Mouse (Mus musculus): Measurements from ENCODE around the gene Igfbp4. TPM values are rescaled to one million over a fixed set of nuclear protein-coding genes. Genes with fewer than 3 reads are reported as not detected.

The Igfbp4 gene
- polyA plus RNA-seq, 1 experiment from 2014 or later = 168 TPM

GRCm38 (mm10) chr11:99063406-99064131, 22.5 kb downstream of the Igfbp4 start:
- Histone ChIP-seq H3K27ac (peak overlapping the region; percentile 44), H3K36me3 (no peaks in the 10 kb centered on the region), H3K4me2 (no peak overlapping the region), H3K27me3 (no peaks in the 10 kb centered on the region), H3K9me3 (replicated peaks) (no peaks in the 10 kb centered on the region), H3K9ac (no peak overlapping the region), H3K4me1 (replicated peaks) (peaks cover 18% of the 10 kb centered on the region), H3K4me3 (replicated peaks) (no peak overlapping the region)
- WGBS (ENCODE audit: insufficient replicate concordance) = 38% methylated on average over 8 of the region's 8 CpGs
- DNase-seq (no peak), ATAC-seq (ENCODE audit: low read depth) (no peak)

GRCm38 (mm10) chr11:99065353-99065752, 24.3 kb downstream of the Igfbp4 start:
- H3K4me2 ChIP-seq = no peak overlapping the region
- no peaks in the 10 kb centered on the region for H3K9me3 ChIP-seq (replicated peaks)
- H3K4me3 ChIP-seq (replicated peaks) = no peak overlapping the region
- DNase-seq (no peak), ATAC-seq (ENCODE audit: low read depth) (no peak)
- no peak overlapping the region for H3K27ac ChIP-seq
- 53% methylated on average over 3 of the region's 3 CpGs for WGBS (ENCODE audit: insufficient replicate concordance)
- no peaks in the 10 kb centered on the region for H3K27me3 ChIP-seq
- no peak overlapping the region for H3K9ac ChIP-seq
- H3K4me1 ChIP-seq (replicated peaks) = peaks cover 18% of the 10 kb centered on the region
- H3K36me3 ChIP-seq = no peaks in the 10 kb centered on the region

- Histone ChIP-seq H3K4me3 (replicated peaks) (no peak overlapping the region), H3K4me1 (replicated peaks) (peaks cover 18% of the 10 kb centered on the region), H3K27me3 (no peaks in the 10 kb centered on the region), H3K9ac (no peak overlapping the region), H3K4me2 (no peak overlapping the region), H3K9me3 (replicated peaks) (no peaks in the 10 kb centered on the region), H3K27ac (no peak overlapping the region), H3K36me3 (no peaks in the 10 kb centered on the region)
- 5% methylated on average over 2 of the region's 2 CpGs for WGBS (ENCODE audit: insufficient replicate concordance)
- peak; percentile 15 for DNase-seq
- ATAC-seq (ENCODE audit: low read depth) = peak; percentile 22; the same call in 1 of the 2 replicates
Measured at GRCm38 (mm10) chr11:99065979-99066378, 24.9 kb downstream of the Igfbp4 start.

- no peaks in the 10 kb centered on the region for H3K36me3 ChIP-seq
- peaks cover 18% of the 10 kb centered on the region for H3K4me1 ChIP-seq (replicated peaks)
- no peak overlapping the region for H3K27ac ChIP-seq
- ATAC-seq (ENCODE audit: low read depth) = no peak
- no peak overlapping the region for H3K9ac ChIP-seq
- DNase-seq = no peak
- no peak overlapping the region for H3K4me2 ChIP-seq
- 64% methylated on average over 8 of the region's 8 CpGs for WGBS (ENCODE audit: insufficient replicate concordance)
- H3K27me3 ChIP-seq = no peaks in the 10 kb centered on the region
- H3K4me3 ChIP-seq (replicated peaks) = no peak overlapping the region
- no peaks in the 10 kb centered on the region for H3K9me3 ChIP-seq (replicated peaks)
Measured at GRCm38 (mm10) chr11:99067591-99067990, 26.5 kb downstream of the Igfbp4 start.

DNA sequence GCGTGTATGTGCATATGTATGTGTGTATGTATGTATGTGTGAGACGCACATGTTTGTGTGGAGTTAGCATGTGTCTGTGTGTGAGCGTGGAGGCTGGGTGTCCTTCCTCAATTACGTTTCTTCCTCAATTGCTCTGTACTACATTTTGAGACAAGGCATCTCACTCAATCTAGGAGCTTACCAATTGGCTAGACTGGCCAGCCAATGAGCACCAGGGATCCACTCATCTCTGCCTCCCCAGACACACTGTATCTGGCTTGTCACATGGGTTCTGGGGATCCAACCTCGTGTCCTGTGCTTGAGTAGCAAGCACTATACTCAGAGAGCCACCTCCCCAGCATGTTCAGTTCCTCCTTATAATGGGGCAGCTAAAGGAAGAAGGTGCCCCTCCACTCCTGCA, 27.4 kb downstream of the Igfbp4 start:
- Histone ChIP-seq H3K27me3 (no peaks in the 10 kb centered on the region), H3K4me2 (no peak overlapping the region), H3K36me3 (no peaks in the 10 kb centered on the region), H3K27ac (no peak overlapping the region), H3K4me1 (replicated peaks) (peaks cover 12% of the 10 kb centered on the region), H3K4me3 (replicated peaks) (no peak overlapping the region), H3K9me3 (replicated peaks) (no peaks in the 10 kb centered on the region), H3K9ac (no peak overlapping the region)
- WGBS (ENCODE audit: insufficient replicate concordance) = 47% methylated on average over 5 of the region's 5 CpGs
- DNase-seq (no peak), ATAC-seq (ENCODE audit: low read depth) (no peak)

GRCm38 (mm10) chr11:99071866-99072265, 30.8 kb downstream of the Igfbp4 start:
- WGBS (ENCODE audit: insufficient replicate concordance) = 31% methylated on average over 6 of the region's 6 CpGs
- H3K27me3 ChIP-seq = no peaks in the 10 kb centered on the region
- H3K4me2 ChIP-seq = no peak overlapping the region
- H3K36me3 ChIP-seq = no peaks in the 10 kb centered on the region
- H3K27ac ChIP-seq = no peak overlapping the region
- peaks cover 6% of the 10 kb centered on the region; the same call in 1 of the 2 replicates for H3K4me1 ChIP-seq (replicated peaks)
- DNase-seq = no peak
- no peak overlapping the region for H3K4me3 ChIP-seq (replicated peaks)
- no peaks in the 10 kb centered on the region for H3K9me3 ChIP-seq (replicated peaks)
- ATAC-seq (ENCODE audit: low read depth) = no peak
- no peak overlapping the region for H3K9ac ChIP-seq

GRCm38 (mm10) chr11:99073781-99074180, 32.7 kb downstream of the Igfbp4 start:
- H3K9me3 ChIP-seq (replicated peaks) = no peaks in the 10 kb centered on the region
- H3K27ac ChIP-seq = no peak overlapping the region
- WGBS (ENCODE audit: insufficient replicate concordance) = 27% methylated on average over 5 of the region's 5 CpGs
- DNase-seq = no peak
- no peak overlapping the region for H3K4me3 ChIP-seq (replicated peaks)
- H3K4me2 ChIP-seq = no peak overlapping the region
- no peak overlapping the region for H3K9ac ChIP-seq
- no peak for ATAC-seq (ENCODE audit: low read depth)
- no peaks in the 10 kb centered on the region for H3K27me3 ChIP-seq
- H3K36me3 ChIP-seq = no peaks in the 10 kb centered on the region
- H3K4me1 ChIP-seq (replicated peaks) = peaks cover 4% of the 10 kb centered on the region; the same call in 1 of the 2 replicates

- Histone ChIP-seq H3K4me2 (no peak overlapping the region), H3K4me3 (replicated peaks) (no peak overlapping the region), H3K27me3 (no peaks in the 10 kb centered on the region), H3K4me1 (replicated peaks) (peaks cover 6% of the 10 kb centered on the region; the same call in 1 of the 2 replicates), H3K9ac (no peak overlapping the region), H3K36me3 (no peaks in the 10 kb centered on the region), H3K27ac (no peak overlapping the region), H3K9me3 (replicated peaks) (no peaks in the 10 kb centered on the region)
- DNase-seq (no peak), ATAC-seq (ENCODE audit: low read depth) (no peak)
- 39% methylated on average over 5 of the region's 5 CpGs for WGBS (ENCODE audit: insufficient replicate concordance)
Measured at GRCm38 (mm10) chr11:99076744-99077319, 35.8 kb downstream of the Igfbp4 start.

DNA sequence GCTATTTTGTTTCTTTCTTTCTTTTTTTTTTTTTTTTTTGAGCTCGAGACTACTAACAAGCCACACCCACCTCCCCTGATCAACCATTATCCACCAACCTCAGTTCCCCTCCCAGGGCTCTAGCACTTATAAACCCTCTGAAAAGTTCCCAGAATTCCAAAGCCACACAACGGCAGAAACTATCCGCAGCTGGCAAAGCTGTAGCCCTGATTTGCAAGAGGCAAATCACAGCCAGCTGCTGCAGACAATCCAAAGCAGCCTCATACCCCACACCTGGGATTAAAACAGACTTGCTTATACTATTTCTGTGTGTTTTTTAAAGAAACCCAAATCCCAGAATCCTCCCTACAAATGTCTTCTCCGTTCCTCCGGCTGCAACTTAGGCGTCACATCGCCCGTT, 36.8 kb downstream of the Igfbp4 start:
- no peaks in the 10 kb centered on the region for H3K36me3 ChIP-seq
- H3K4me2 ChIP-seq = no peak overlapping the region
- WGBS (ENCODE audit: insufficient replicate concordance) = 69% methylated on average over 8 of the region's 8 CpGs
- H3K4me3 ChIP-seq (replicated peaks) = no peak overlapping the region
- peaks cover 6% of the 10 kb centered on the region; the same call in 1 of the 2 replicates for H3K4me1 ChIP-seq (replicated peaks)
- ATAC-seq (ENCODE audit: low read depth) (no peak), DNase-seq (no peak)
- H3K27ac ChIP-seq = no peak overlapping the region
- no peaks in the 10 kb centered on the region for H3K9me3 ChIP-seq (replicated peaks)
- no peak overlapping the region for H3K9ac ChIP-seq
- H3K27me3 ChIP-seq = no peaks in the 10 kb centered on the region

DNA sequence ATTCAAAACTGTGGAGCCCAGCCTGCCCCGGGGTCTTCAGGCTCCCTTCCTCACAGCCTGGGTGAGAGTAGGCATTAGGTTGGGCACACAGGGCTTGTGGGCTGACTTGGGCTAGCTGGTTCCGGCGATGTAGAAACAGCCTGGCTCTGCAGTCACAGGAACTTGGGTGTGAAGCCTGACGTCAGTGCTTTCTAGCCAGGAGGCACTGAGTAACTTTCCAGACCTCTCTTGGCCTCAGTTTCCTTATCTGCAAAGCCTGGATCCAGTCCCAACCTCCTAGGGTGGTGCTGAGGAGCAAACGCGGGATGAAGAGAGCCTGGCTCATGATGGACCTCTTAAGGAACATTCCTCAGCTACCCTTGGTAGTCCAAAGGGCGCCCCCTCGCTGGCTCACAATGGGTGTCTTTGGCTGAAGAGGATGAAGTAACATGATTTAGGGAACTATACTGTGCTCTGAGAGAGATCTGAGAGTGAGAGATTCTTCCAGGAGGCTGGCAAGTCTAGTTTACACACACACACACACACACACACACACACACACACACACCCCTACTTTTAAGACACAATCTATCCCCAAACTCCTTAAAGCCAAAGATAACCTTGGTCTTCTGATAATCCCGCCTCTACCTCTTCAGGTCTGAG, 40.0 kb downstream of the Igfbp4 start:
- no peak for ATAC-seq (ENCODE audit: low read depth)

GRCm38 (mm10) chr11:99081566-99081965, 40.5 kb downstream of the Igfbp4 start:
- Histone ChIP-seq H3K4me1 (replicated peaks) (0 out of 2 replicates have a peak, but pooled peaks cover 3% of the 10 kb centered on the region), H3K4me3 (replicated peaks) (no peak overlapping the region), H3K4me2 (no peak overlapping the region), H3K27me3 (no peaks in the 10 kb centered on the region), H3K36me3 (no peaks in the 10 kb centered on the region), H3K9me3 (replicated peaks) (no peaks in the 10 kb centered on the region), H3K27ac (no peak overlapping the region), H3K9ac (no peak overlapping the region)
- ATAC-seq (ENCODE audit: low read depth) (no peak), DNase-seq (no peak)
- WGBS (ENCODE audit: insufficient replicate concordance) = 39% methylated on average over 3 of the region's 3 CpGs

More for the DNA sequence above, 40.0 kb downstream of the Igfbp4 start:
- Histone ChIP-seq H3K9ac (no peak overlapping the region), H3K27ac (no peak overlapping the region), H3K36me3 (no peaks in the 10 kb centered on the region), H3K4me1 (replicated peaks) (0 out of 2 replicates have a peak, but pooled peaks cover 3% of the 10 kb centered on the region), H3K9me3 (replicated peaks) (no peaks in the 10 kb centered on the region), H3K27me3 (no peaks in the 10 kb centered on the region), H3K4me2 (no peak overlapping the region), H3K4me3 (replicated peaks) (no peak overlapping the region)
- WGBS (ENCODE audit: insufficient replicate concordance) = 57% methylated on average over 9 of the region's 9 CpGs
- DNase-seq = no peak

All from liver, embryonic 13.5 days (tissue).